In genomic region chr2:132691731-132692130, GRCm38 (mm10) we compare ENCODE assay signal across 17 mouse cellular contexts. TPM values are rescaled to one million over a fixed set of nuclear protein-coding genes. Genes with fewer than 3 reads are reported as not detected.
A peak's percentile ranks its signal among the peaks of the same experiment; 100 is the strongest.
DNase-seq lines count a peak whose midpoint lies in the region; ATAC-seq and TF ChIP-seq lines count a peak whose summit lies in the region.
"Had no signal": no experiment of that assay in that cellular context is flagged by ENCODE, and none has a peak within 500 bp of the region (broad histone marks: within the 10 kb centered on the region; RNA-seq: fewer than 3 reads in every experiment).

No protein-coding gene starts in this region.

- WGBS in liver, embryonic 11.5 days: 71% methylated on average over 7 of the region's 7 CpGs
- 72% methylated on average over 7 of the region's 7 CpGs for WGBS in liver, postnatal 0 days (ENCODE audit: insufficient replicate concordance)

- no peak for TF ChIP-seq CTCF in gastrocnemius, adult 2 months (IDR thresholded peaks at IDR 0.05)
- TF ChIP-seq CTCF in liver, postnatal 0 days (IDR thresholded peaks at IDR 0.05; ENCODE audit: low read depth): no peak

- H3K4me1 ChIP-seq in liver, embryonic 11.5 days (replicated peaks; ENCODE audit: control insufficient read depth, insufficient read depth, low read length): peaks cover 50% of the 10 kb centered on the region
- peaks cover 64% of the 10 kb centered on the region for H3K4me1 ChIP-seq in liver, postnatal 0 days (ENCODE audit: insufficient read depth)
- H3K4me1 ChIP-seq: limb, embryonic 12.5 days had no signal

- DNase-seq in gastrocnemius, adult 2 months: no peak
- no peak for DNase-seq in gastrocnemius, adult 8-10 months (ENCODE audit: low spot score in 2 of 2)
- DNase-seq in liver: peak; percentile 45
- no peak for DNase-seq in liver, embryonic 11.5 days (ENCODE audit: low spot score)
- peak; percentile 53 for DNase-seq in ZHBTc4 (ENCODE audit: low read depth, low spot score)
- DNase-seq in liver, postnatal 0 days: no peak
- no peak for DNase-seq in adrenal gland, postnatal 25 days
- DNase-seq in thymus, postnatal 25 days: no peak
- DNase-seq: adrenal gland, adult 8-10 months; cerebellum, postnatal 25 days; kidney, adult 2 months; kidney, postnatal 4 days had no signal

- intact Hi-C loops in gastrocnemius, adult 2 months (cut with DNase I): no loop called here

- H3K27ac ChIP-seq in gastrocnemius, adult 2 months: peak overlapping the region; percentile 96
- no peak overlapping the region for H3K27ac ChIP-seq in liver, embryonic 11.5 days (ENCODE audit: low read depth, low read length)
- peak overlapping the region; percentile 9; the same call in 1 of the 2 replicates for H3K27ac ChIP-seq in liver, postnatal 0 days (ENCODE audit: low read depth)
- H3K27ac ChIP-seq: hindbrain, embryonic 15.5 days; limb, embryonic 12.5 days; midbrain, embryonic 10.5 days had no signal

- no peaks in the 10 kb centered on the region for H3K36me3 ChIP-seq in liver, embryonic 11.5 days (ENCODE audit: control insufficient read depth, insufficient read depth, low read length)
- no peaks in the 10 kb centered on the region for H3K36me3 ChIP-seq in liver, postnatal 0 days (replicated peaks; ENCODE audit: insufficient read depth, low read length)

- H3K4me3 ChIP-seq in gastrocnemius, adult 2 months: no peak overlapping the region
- no peak overlapping the region for H3K4me3 ChIP-seq in liver, embryonic 11.5 days (ENCODE audit: low read depth, low read length)
- H3K4me3 ChIP-seq in liver, postnatal 0 days (ENCODE audit: low read depth, low read length): no peak overlapping the region
- H3K4me3 ChIP-seq: hindbrain, embryonic 15.5 days; limb, embryonic 12.5 days; midbrain, embryonic 10.5 days; myocyte had no signal

- no peak overlapping the region for H3K9ac ChIP-seq in liver, embryonic 11.5 days (ENCODE audit: low read depth, low read length)
- no peak overlapping the region for H3K9ac ChIP-seq in liver, postnatal 0 days (replicated peaks)
- H3K9ac ChIP-seq: hindbrain, embryonic 15.5 days; limb, embryonic 12.5 days had no signal

- no peak overlapping the region for H3K4me2 ChIP-seq in liver, embryonic 11.5 days
- H3K4me2 ChIP-seq in liver, postnatal 0 days (ENCODE audit: low read depth, low read length): no peak overlapping the region
- H3K4me2 ChIP-seq: hindbrain, embryonic 15.5 days; limb, embryonic 12.5 days had no signal

- TF ChIP-seq EP300 in liver, postnatal 0 days (IDR thresholded peaks at IDR 0.05; ENCODE audit: low read depth): no peak

- H3K9me3 ChIP-seq in liver, embryonic 11.5 days (ENCODE audit: control insufficient read depth, low read length): no peaks in the 10 kb centered on the region
- no peaks in the 10 kb centered on the region for H3K9me3 ChIP-seq in liver, postnatal 0 days (ENCODE audit: low read length)
- H3K9me3 ChIP-seq: hindbrain, embryonic 15.5 days; limb, embryonic 12.5 days; midbrain, embryonic 10.5 days had no signal

- no peak for ATAC-seq in liver, embryonic 11.5 days (replicated peaks; ENCODE audit: low FRiP score)
- no peak for ATAC-seq in liver, postnatal 0 days
- ATAC-seq: Patski had no signal

- no peaks in the 10 kb centered on the region for H3K27me3 ChIP-seq in liver, embryonic 11.5 days (replicated peaks; ENCODE audit: control insufficient read depth, insufficient read depth, low read length)
- H3K27me3 ChIP-seq in liver, postnatal 0 days (ENCODE audit: insufficient read depth, low read length): no peaks in the 10 kb centered on the region
- H3K27me3 ChIP-seq: hindbrain, embryonic 15.5 days; limb, embryonic 12.5 days; Patski had no signal

RNA-seq across cellular contexts. Expression of gene Shld1, which starts 5.0 kb away (rescaled TPM):
- 1 to 10 TPM; 6.2 to 6.9 TPM for total RNA-seq in gastrocnemius, adult 2 months (2021)
- 1 to 10 TPM; 5.6 to 9.8 (median 7.0) TPM for total RNA-seq in gastrocnemius, adult 8-10 months (2022)
- 14.1 and 14.9 TPM in 2 replicates for polyA plus RNA-seq in liver, embryonic 11.5 days (2014; fragmentation: Nextera tagmentation; extraction: Ambion mirVana)
- polyA plus RNA-seq in liver, postnatal 0 days (2015; fragmentation: Nextera tagmentation; extraction: Ambion mirVana): 9.5 and 11.1 TPM in 2 replicates
- total RNA-seq in adrenal gland, postnatal 25 days (2021): 8.8 and 13.8 TPM in 2 replicates

Comparison
In these comparisons a context has a peak if more than half of its experiments do, and no peak if none do; other contexts are left out.
1. DNase-seq: peak in liver (single experiment) and ZHBTc4 (single experiment); none in gastrocnemius, adult 2 months (single experiment), gastrocnemius, adult 8-10 months (0 of 2), liver, embryonic 11.5 days (single experiment), liver, postnatal 0 days (single experiment), adrenal gland, postnatal 25 days (single experiment) and thymus, postnatal 25 days (single experiment).